Mouse (Mus musculus) CH12.LX (cell line): ENCODE measurements around the gene Slc17a8. TPM values are rescaled to one million over a fixed set of nuclear protein-coding genes. Genes with fewer than 3 reads are reported as not detected.

Experiments
- DNase-seq: peaks from one replicate; pipeline ENCODE4 v3.0.0-alpha.2; 2013; ENCODE audit errors: extremely low read depth
- H3K27ac ChIP-seq: 2 replicates; pipeline ENCODE4 v1.5.1; 2012; ENCODE audit warnings: low read depth, mild to moderate bottlenecking, control low read depth, moderate library complexity; ENCODE audit not compliant: insufficient read depth
- H3K27me3 ChIP-seq: replicated peaks from 2 replicates; pipeline ENCODE3; 2012; ENCODE audit warnings: inconsistent platforms
- H3K36me3 ChIP-seq, 2 experiments: replicated peaks in 1 of 2; 2 replicates each; pipeline versions ENCODE3 to v1.6.1; 2012; ENCODE audit warnings: inconsistent platforms in 1 of 2, low read length in 1 of 2, mild to moderate bottlenecking in 1 of 2, mixed read lengths in 1 of 2, moderate library complexity in 1 of 2; ENCODE audit not compliant: control insufficient read depth in 1 of 2, insufficient read depth in 1 of 2
- H3K4me1 ChIP-seq, 2 experiments: 2 replicates each; pipeline ENCODE4 v1.6.1; 2012; ENCODE audit warnings: inconsistent platforms in 1 of 2, moderate library complexity in 1 of 2; ENCODE audit not compliant: insufficient read depth in 2 of 2, control insufficient read depth in 1 of 2
- H3K4me2 ChIP-seq: 2 replicates; pipeline ENCODE4 v1.6.1; 2012; ENCODE audit warnings: low read depth, mild to moderate bottlenecking, control low read depth; ENCODE audit not compliant: poor library complexity, insufficient read depth, severe bottlenecking
- H3K4me3 ChIP-seq, 3 experiments: fragments of 150-350 bp in 1 of 3; sonication (generic) in 1 of 3; replicated peaks in 1 of 3; 2 replicates each; pipeline versions ENCODE3 to v1.5.1; 2011 to 2012; ENCODE audit warnings: low read depth in 2 of 3, low read length in 2 of 3, mild to moderate bottlenecking in 2 of 3, moderate library complexity in 2 of 3, control low read depth in 1 of 3, improper control_type of control experiment in 1 of 3, inconsistent platforms in 1 of 3, mixed read lengths in 1 of 3; ENCODE audit not compliant: poor library complexity in 1 of 3
- H3K79me2 ChIP-seq: replicated peaks from 2 replicates; pipeline ENCODE4 v1.6.1; 2012; ENCODE audit warnings: mild to moderate bottlenecking, moderate library complexity; ENCODE audit not compliant: control insufficient read depth, poor library complexity, insufficient read depth, severe bottlenecking; ENCODE audit errors: extremely low read depth
- H3K9ac ChIP-seq: 2 replicates; pipeline ENCODE4 v1.6.1; 2012; ENCODE audit warnings: low read depth, mild to moderate bottlenecking, control low read depth, moderate library complexity; ENCODE audit not compliant: insufficient read depth
- H3K9me3 ChIP-seq: replicated peaks from 2 replicates; pipeline ENCODE3; 2012; ENCODE audit warnings: low read length, inconsistent platforms, mixed read lengths
- BHLHE40 ChIP-seq: IDR thresholded peaks from 2 replicates; pipeline ENCODE4 v1.6.1; 2011; ENCODE audit warnings: mild to moderate bottlenecking, low read depth, low read length, improper control_type of control experiment
- CHD1 ChIP-seq: IDR thresholded peaks from 2 replicates; pipeline ENCODE4 v1.6.1; 2012; ENCODE audit warnings: low read depth, low read length, improper control_type of control experiment, inconsistent platforms
- CHD2 ChIP-seq: IDR thresholded peaks from 2 replicates; pipeline ENCODE4 v1.6.1; 2011; ENCODE audit warnings: low read length, improper control_type of control experiment
- E2F4 ChIP-seq: IDR thresholded peaks from 2 replicates; pipeline ENCODE4 v1.6.1; 2011; ENCODE audit warnings: low read depth, low read length, improper control_type of control experiment; ENCODE audit not compliant: insufficient replicate concordance
- EP300 ChIP-seq: IDR thresholded peaks from 2 replicates; pipeline ENCODE4 v1.6.1; 2011; ENCODE audit warnings: low read length, improper control_type of control experiment
- ETS1 ChIP-seq: conservative IDR thresholded peaks from 2 replicates; pipeline ENCODE4 v1.6.1; 2012; ENCODE audit warnings: low read depth, mild to moderate bottlenecking, inconsistent platforms, low read length, improper control_type of control experiment, moderate library complexity
- HCFC1 ChIP-seq: IDR thresholded peaks from 2 replicates; pipeline ENCODE4 v1.6.1; 2012; ENCODE audit warnings: low read depth, mild to moderate bottlenecking, inconsistent platforms, low read length, improper control_type of control experiment
- KAT2A ChIP-seq: IDR thresholded peaks from 2 replicates; pipeline ENCODE4 v1.6.1; 2012; ENCODE audit warnings: low read length, improper control_type of control experiment, inconsistent platforms; ENCODE audit not compliant: insufficient replicate concordance
- MAFK ChIP-seq: IDR thresholded peaks from 2 replicates; pipeline ENCODE4 v1.6.1; 2011; ENCODE audit warnings: low read length, improper control_type of control experiment; ENCODE audit not compliant: insufficient replicate concordance
- MAZ ChIP-seq: IDR thresholded peaks from 2 replicates; pipeline ENCODE4 v1.6.1; 2012; ENCODE audit warnings: low read depth, mild to moderate bottlenecking, inconsistent platforms, low read length, improper control_type of control experiment, moderate library complexity
- MEF2A ChIP-seq: IDR thresholded peaks from 2 replicates; pipeline ENCODE4 v1.6.1; 2014; ENCODE audit warnings: low read depth, mild to moderate bottlenecking, inconsistent platforms, low read length, improper control_type of control experiment, borderline replicate concordance
- MYC ChIP-seq: IDR thresholded peaks from 2 replicates; pipeline ENCODE4 v1.6.1; 2011; ENCODE audit warnings: low read depth, mild to moderate bottlenecking, improper control_type of control experiment, low read length
- PAX5 ChIP-seq: IDR thresholded peaks from 2 replicates; pipeline ENCODE4 v1.6.1; 2012; ENCODE audit warnings: low read length, inconsistent platforms, mixed read lengths
- POLR2A ChIP-seq: IDR thresholded peaks from 2 replicates; pipeline ENCODE4 v1.6.1; 2011; ENCODE audit warnings: low read depth, mild to moderate bottlenecking, improper control_type of control experiment, low read length
- POLR2AphosphoS2 ChIP-seq: IDR thresholded peaks from 2 replicates; pipeline ENCODE4 v1.6.1; 2011; ENCODE audit warnings: low read depth, low read length, improper control_type of control experiment
- SMC3 ChIP-seq: IDR thresholded peaks from 2 replicates; pipeline ENCODE4 v1.6.1; 2011; ENCODE audit warnings: low read depth, low read length, improper control_type of control experiment
- TBP ChIP-seq: conservative IDR thresholded peaks from 2 replicates; pipeline ENCODE4 v1.6.1; 2011; ENCODE audit warnings: low read depth, low read length, improper control_type of control experiment
- TCF12 ChIP-seq: IDR thresholded peaks from 2 replicates; pipeline ENCODE4 v1.6.1; 2014; ENCODE audit warnings: low read depth, mild to moderate bottlenecking, inconsistent platforms, low read length, improper control_type of control experiment
- USF1 ChIP-seq: IDR thresholded peaks from 2 replicates; pipeline ENCODE4 v1.6.1; 2014; ENCODE audit warnings: low read depth, mild to moderate bottlenecking, inconsistent platforms, low read length, improper control_type of control experiment
- ZC3H11A ChIP-seq: IDR thresholded peaks from 2 replicates; pipeline ENCODE4 v1.6.1; 2012; ENCODE audit warnings: low read depth, mild to moderate bottlenecking, inconsistent platforms, low read length, improper control_type of control experiment
- ZMIZ1 ChIP-seq: IDR thresholded peaks from 2 replicates; pipeline ENCODE4 v1.6.1; 2012; ENCODE audit warnings: low read depth, mild to moderate bottlenecking, inconsistent platforms, low read length, improper control_type of control experiment
- dilution Hi-C: fragments of 300-500 bp; cut with MboI; formaldehyde crosslinking; loops from 2 replicates; pipeline ENCODE4 v1.14.3; 2020; ENCODE audit warnings: low sequenced_read_pairs; ENCODE audit not compliant: extremely low pct_unique_long_range_greater_than_20kb, extremely low pct_ligation_motif_present
- in situ Hi-C: fragments of 300-500 bp; cut with MboI; formaldehyde crosslinking; loops from 3 replicates; pipeline ENCODE4 v1.14.3; 2019; ENCODE audit warnings: low sequenced_read_pairs, low pct_ligation_motif_present, low pct_unique_long_range_greater_than_20kb, mixed read lengths
- polyA plus RNA-seq: library from polyadenylated mRNA; unstranded; fragments of >175 nt; gene quantifications from 2 replicates; pipeline ENCODE4 v1.2.1, GENCODE M21; 2012; ENCODE audit warnings: low read depth; ENCODE audit not compliant: insufficient read length
- total RNA-seq, 2 experiments: library from RNA; depleted of rRNA; stranded (reverse); fragments of 300-350 nt in 1 of 2; fragments of >200 nt in 1 of 2; gene quantifications; 2 replicates each; pipeline ENCODE4 v1.2.3; 2012 to 2014

Gene Slc17a8
- total and polyA plus RNA-seq, 3 experiments = not detected

- no peak for TF ChIP-seq BHLHE40
- TF ChIP-seq MYC = no peak
- no peak for TF ChIP-seq PAX5
- TF ChIP-seq ETS1 = no peak
- TF ChIP-seq MAZ = no peak
- TF ChIP-seq, all 38 proteins: peak for 5
These were observed 9.0 kb upstream of the Slc17a8 start (continued) for GRCm38 (mm10) chr10:89630052-89630451.

GRCm38 (mm10) chr10:89626714-89627113 lies 5.7 kb upstream of the Slc17a8 start:
- H3K4me2 ChIP-seq = no peak overlapping the region
- in situ Hi-C loops = loop anchor here (25.0 kb wide), 1 partner anchor 289 kb away; the partner anchor contains the start of gene Ano4
- dilution Hi-C loops = no loop called here
- H3K27ac ChIP-seq = no peak overlapping the region
- H3K9ac ChIP-seq = no peak overlapping the region
- no peak overlapping the region for H3K4me3 ChIP-seq
- H3K9me3 ChIP-seq = no peaks in the 10 kb centered on the region
- no peak for DNase-seq
- no peaks in the 10 kb centered on the region for H3K36me3 ChIP-seq
- no peak for TF ChIP-seq ETS1
- TF ChIP-seq, all 38 proteins: peak for 0
- H3K27me3 ChIP-seq = no peaks in the 10 kb centered on the region
- no peaks in the 10 kb centered on the region for H3K79me2 ChIP-seq
- H3K4me1 ChIP-seq = peaks cover 3% of the 10 kb centered on the region in 2 experiments

- no peak for DNase-seq
- in situ Hi-C loops = no loop called here
- no peaks in the 10 kb centered on the region for H3K36me3 ChIP-seq
- H3K9ac ChIP-seq = no peak overlapping the region
- H3K4me1 ChIP-seq = peaks cover 3% of the 10 kb centered on the region in 2 experiments
- H3K9me3 ChIP-seq = no peaks in the 10 kb centered on the region
- no peak overlapping the region for H3K4me3 ChIP-seq
- no peak for TF ChIP-seq POLR2AphosphoS2
- no peak for TF ChIP-seq ZC3H11A
- TF ChIP-seq MAZ = no peak
- no peak for TF ChIP-seq E2F4
- no peak for TF ChIP-seq CHD2
- TF ChIP-seq EP300 = no peak
- TF ChIP-seq TBP = no peak
- TF ChIP-seq HCFC1 = no peak
- TF ChIP-seq KAT2A = no peak
- TF ChIP-seq TCF12 = no peak
- no peak for TF ChIP-seq BHLHE40
- no peak for TF ChIP-seq MEF2A
- TF ChIP-seq POLR2A = no peak
- no peak for TF ChIP-seq SMC3
- no peak for TF ChIP-seq MYC
- TF ChIP-seq USF1 = no peak
- TF ChIP-seq MAFK = no peak
- no peak for TF ChIP-seq PAX5
- no peak for TF ChIP-seq ZMIZ1
- TF ChIP-seq CHD1 = no peak
- H3K27ac ChIP-seq = no peak overlapping the region
- H3K27me3 ChIP-seq = no peaks in the 10 kb centered on the region
- no peaks in the 10 kb centered on the region for H3K79me2 ChIP-seq
- H3K4me2 ChIP-seq = no peak overlapping the region
- dilution Hi-C loops = no loop called here
These were observed 3.1 kb upstream of the Slc17a8 start for GRCm38 (mm10) chr10:89624196-89624595.
